Mouse (Mus musculus) limb, embryonic 15.5 days (tissue): ENCODE measurements around the gene Nrp1. TPM values are rescaled to one million over a fixed set of nuclear protein-coding genes. Genes with fewer than 3 reads are reported as not detected.

Experiments
- ATAC-seq: fragments of 200-750 bp; cut with Nextera tagmentation; 2 replicates; pipeline ENCODE4 v1.8.0; 2017; ENCODE audit warnings: low read depth, moderate TSS enrichment; ENCODE audit not compliant: insufficient number of reproducible peaks, low FRiP score, low TSS enrichment
- H3K27ac ChIP-seq: fragments of 300-500 bp; sonication (generic); 2 replicates; pipeline ENCODE4 v1.5.1; 2015; ENCODE audit warnings: moderate library complexity, mild to moderate bottlenecking, inconsistent platforms
- H3K27me3 ChIP-seq: fragments of 300-500 bp; sonication (generic); 2 replicates; pipeline ENCODE4 v1.6.1; 2015; ENCODE audit warnings: inconsistent platforms
- H3K36me3 ChIP-seq: fragments of 300-500 bp; sonication (generic); 2 replicates; pipeline ENCODE4 v1.6.1; 2015; ENCODE audit warnings: inconsistent platforms
- H3K4me1 ChIP-seq: fragments of 300-500 bp; sonication (generic); 2 replicates; pipeline ENCODE4 v1.6.1; 2015; ENCODE audit warnings: inconsistent platforms
- H3K4me2 ChIP-seq: fragments of 300-500 bp; sonication (generic); 2 replicates; pipeline ENCODE4 v1.6.1; 2015; ENCODE audit warnings: mild to moderate bottlenecking, inconsistent platforms
- H3K4me3 ChIP-seq: fragments of 300-500 bp; sonication (generic); 2 replicates; pipeline ENCODE4 v1.5.1; 2015; ENCODE audit warnings: mild to moderate bottlenecking, inconsistent platforms
- H3K9ac ChIP-seq: fragments of 300-500 bp; sonication (generic); 2 replicates; pipeline ENCODE4 v1.6.1; 2015; ENCODE audit warnings: inconsistent platforms
- H3K9me3 ChIP-seq: fragments of 300-500 bp; sonication (generic); 2 replicates; pipeline ENCODE4 v1.6.1; 2016; ENCODE audit warnings: inconsistent platforms
- WGBS: fragments of 180-500 bp; shearing (Covaris S2); methylation state at CpG from one replicate; pipeline ENCODE4 v1.1.7; 2015; 5-methylcytosine and 5-hydroxymethylcytosine counted together
- polyA plus RNA-seq: library from polyadenylated mRNA; unstranded; fragments of >200 nt; fragmentation: Nextera tagmentation; extraction: Ambion mirVana; gene quantifications from 2 replicates; pipeline ENCODE4 v1.2.1, GENCODE M21; 2015

Gene Nrp1
- polyA plus RNA-seq, 1 experiment from 2014 or later: 93.4 TPM

DNA sequence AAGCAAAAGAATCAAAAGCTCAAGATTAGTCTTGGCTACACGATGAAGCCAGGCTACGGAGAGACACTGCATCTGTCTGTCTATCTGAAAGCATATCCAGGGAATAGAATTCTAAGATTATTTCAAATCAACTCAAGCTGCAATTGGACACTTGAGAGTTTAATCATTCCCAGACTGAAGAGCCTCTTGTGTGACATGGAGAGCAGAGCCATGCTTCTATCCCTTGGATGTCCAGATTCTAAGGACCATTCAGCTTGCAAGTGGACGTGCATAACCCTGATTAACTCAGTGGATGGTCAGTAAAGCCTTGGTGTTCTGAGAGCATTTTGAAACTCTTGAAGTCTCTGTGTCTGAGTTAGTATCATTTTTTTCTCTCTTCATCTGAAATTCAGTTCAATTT is 95.6 kb downstream of the Nrp1 start:
- H3K4me3 ChIP-seq: no peak overlapping the region
- WGBS: 91% methylated on average over 3 of the region's 3 CpGs
- no peaks in the 10 kb centered on the region; the same call in 1 of the 2 replicates for H3K4me1 ChIP-seq
- no peak overlapping the region for H3K4me2 ChIP-seq
- H3K36me3 ChIP-seq: no peaks in the 10 kb centered on the region; the same call in 1 of the 2 replicates
- no peak overlapping the region for H3K9ac ChIP-seq
- no peak for ATAC-seq
- 0 out of 2 replicates have a peak overlapping the region, but pooled peaks have one; percentile 33 for H3K27ac ChIP-seq
- H3K27me3 ChIP-seq: no peaks in the 10 kb centered on the region; the same call in 1 of the 2 replicates
- no peaks in the 10 kb centered on the region for H3K9me3 ChIP-seq

GRCm38 (mm10) chr8:128457277-128457676 is 98.9 kb downstream of the Nrp1 start:
- WGBS: 75% methylated on average over 2 of the region's 2 CpGs
- Histone ChIP-seq H3K4me2 (no peak overlapping the region), H3K27ac (no peak overlapping the region), H3K4me1 (no peaks in the 10 kb centered on the region), H3K9ac (no peak overlapping the region), H3K4me3 (no peak overlapping the region), H3K36me3 (peaks cover 16% of the 10 kb centered on the region; the same call in 1 of the 2 replicates), H3K9me3 (no peaks in the 10 kb centered on the region), H3K27me3 (no peaks in the 10 kb centered on the region; the same call in 1 of the 2 replicates)
- ATAC-seq: no peak

DNA sequence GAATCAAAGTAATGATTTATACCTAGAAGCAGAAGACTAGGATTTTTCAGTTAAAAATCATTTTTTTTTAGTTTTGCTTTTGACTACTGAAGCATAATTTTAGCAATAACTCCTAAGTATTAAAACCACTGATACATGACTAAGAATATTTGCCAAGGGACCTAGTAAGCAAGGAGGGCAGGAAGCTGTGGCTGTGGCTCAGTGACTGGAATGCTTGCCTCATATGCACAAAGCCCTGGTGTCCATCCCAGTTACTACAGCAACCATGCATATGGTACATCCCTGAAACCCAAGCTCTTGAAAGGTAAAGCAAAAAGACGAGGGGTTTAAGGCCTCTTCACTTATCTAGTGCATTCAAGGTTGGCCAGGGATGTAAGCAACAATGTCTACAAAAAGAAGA is 101.3 kb downstream of the Nrp1 start:
- Histone ChIP-seq H3K27me3 (no peaks in the 10 kb centered on the region; the same call in 1 of the 2 replicates), H3K9ac (no peak overlapping the region), H3K4me2 (no peak overlapping the region), H3K4me3 (no peak overlapping the region), H3K27ac (no peak overlapping the region), H3K36me3 (peaks cover 16% of the 10 kb centered on the region; the same call in 1 of the 2 replicates), H3K4me1 (no peaks in the 10 kb centered on the region), H3K9me3 (no peaks in the 10 kb centered on the region)
- 81% methylated on average over 1 of the region's 1 CpGs for WGBS
- ATAC-seq: no peak

DNA sequence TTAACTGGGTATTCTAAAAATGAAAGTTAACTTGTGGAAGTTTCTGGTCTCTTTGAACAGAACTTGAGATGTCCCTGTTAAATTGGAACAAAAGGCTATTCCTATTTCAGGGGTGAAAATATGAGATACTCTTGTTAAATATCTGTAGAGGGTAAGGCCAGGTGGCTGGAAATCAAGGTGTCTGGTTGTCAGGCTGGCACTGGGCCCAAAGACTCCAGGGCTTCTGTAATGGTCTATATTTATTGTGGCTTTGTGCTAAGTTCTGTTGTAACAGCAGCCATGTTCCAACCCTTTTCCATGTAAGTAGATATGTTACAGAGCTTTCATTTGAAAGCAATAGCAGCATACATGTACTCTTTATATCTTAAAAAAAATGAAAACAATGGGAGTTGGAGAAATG is 103.3 kb downstream of the Nrp1 start:
- Histone ChIP-seq H3K9ac (no peak overlapping the region), H3K27ac (no peak overlapping the region), H3K4me2 (no peak overlapping the region), H3K9me3 (no peaks in the 10 kb centered on the region), H3K36me3 (peaks cover 16% of the 10 kb centered on the region; the same call in 1 of the 2 replicates), H3K4me3 (no peak overlapping the region), H3K4me1 (no peaks in the 10 kb centered on the region), H3K27me3 (no peaks in the 10 kb centered on the region)
- ATAC-seq: no peak

DNA sequence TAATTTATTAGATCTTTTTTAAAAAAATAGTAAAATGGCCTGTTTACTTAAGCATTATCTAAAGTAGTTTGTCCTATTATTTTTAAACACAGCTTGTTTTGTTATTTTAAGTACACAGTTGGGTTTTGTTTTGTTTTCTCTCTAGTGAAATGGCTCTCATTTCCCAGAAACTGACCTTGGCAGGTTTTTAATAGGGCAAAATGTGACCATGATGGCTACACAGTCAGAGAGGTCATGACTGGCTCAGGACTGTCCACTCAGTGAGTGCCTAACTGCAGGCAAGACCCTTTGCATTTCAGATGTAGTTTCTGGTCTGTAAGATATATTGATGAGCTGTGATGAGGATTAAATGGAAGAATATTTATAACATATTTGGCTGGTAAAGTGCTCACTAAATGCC is 104.8 kb downstream of the Nrp1 start:
- no peaks in the 10 kb centered on the region for H3K27me3 ChIP-seq
- ATAC-seq: no peak
- no peak overlapping the region for H3K4me2 ChIP-seq
- no peak overlapping the region for H3K27ac ChIP-seq
- no peak overlapping the region for H3K4me3 ChIP-seq
- no peaks in the 10 kb centered on the region for H3K9me3 ChIP-seq
- H3K9ac ChIP-seq: no peak overlapping the region
- H3K4me1 ChIP-seq: no peaks in the 10 kb centered on the region
- peaks cover 16% of the 10 kb centered on the region; the same call in 1 of the 2 replicates for H3K36me3 ChIP-seq

GRCm38 (mm10) chr8:128464056-128464623 is 105.7 kb downstream of the Nrp1 start:
- Histone ChIP-seq H3K27ac (no peak overlapping the region), H3K9ac (no peak overlapping the region), H3K4me1 (no peaks in the 10 kb centered on the region), H3K4me2 (no peak overlapping the region), H3K9me3 (no peaks in the 10 kb centered on the region), H3K4me3 (no peak overlapping the region), H3K27me3 (no peaks in the 10 kb centered on the region), H3K36me3 (peaks cover 24% of the 10 kb centered on the region)
- no peak for ATAC-seq
- WGBS: 81% methylated on average over 4 of the region's 4 CpGs

- Histone ChIP-seq H3K9ac (no peak overlapping the region), H3K4me3 (no peak overlapping the region), H3K27ac (no peak overlapping the region), H3K36me3 (peaks cover 23% of the 10 kb centered on the region), H3K4me2 (no peak overlapping the region), H3K4me1 (no peaks in the 10 kb centered on the region), H3K27me3 (no peaks in the 10 kb centered on the region), H3K9me3 (no peaks in the 10 kb centered on the region)
- WGBS: 73% methylated on average over 2 of the region's 2 CpGs
- no peak for ATAC-seq
These were observed 107.1 kb downstream of the Nrp1 start for GRCm38 (mm10) chr8:128465553-128465952.

DNA sequence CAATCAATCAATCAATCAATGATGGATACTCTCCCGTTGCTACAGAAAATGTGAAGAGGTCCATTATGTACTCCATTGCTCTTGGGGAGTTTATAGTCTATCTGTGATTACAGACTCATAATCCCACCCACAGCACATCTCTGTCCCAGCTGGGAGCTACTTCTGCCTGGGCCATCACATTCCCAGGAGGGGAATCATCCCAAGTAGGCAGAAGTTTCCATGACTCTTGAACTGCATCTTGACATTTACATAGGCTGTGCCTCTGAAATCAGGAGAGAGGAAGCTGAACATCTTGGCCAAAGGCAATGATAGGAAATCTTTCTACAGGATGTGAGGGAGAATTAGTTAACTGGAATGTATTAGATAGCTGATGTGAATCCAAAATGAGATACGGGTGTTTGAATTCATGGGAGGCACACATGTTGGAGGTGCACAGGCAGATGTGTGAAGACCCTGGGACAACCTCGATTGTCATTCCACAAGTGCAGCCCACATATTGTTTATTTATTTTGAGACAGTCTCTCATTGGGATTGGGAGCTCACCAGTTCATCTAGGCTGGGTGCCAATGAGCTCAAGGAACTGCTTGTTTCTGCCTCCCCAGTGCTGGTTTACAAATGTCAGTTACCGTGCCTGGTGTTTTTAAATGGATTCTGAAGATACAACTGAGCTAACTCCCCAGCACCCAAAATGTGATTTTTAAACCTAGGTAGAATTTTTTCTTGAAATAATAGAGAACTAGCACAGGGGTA is 108.5 kb downstream of the Nrp1 start:
- no peak for ATAC-seq
- Histone ChIP-seq H3K9ac (no peak overlapping the region), H3K27me3 (no peaks in the 10 kb centered on the region), H3K4me1 (no peaks in the 10 kb centered on the region), H3K36me3 (peaks cover 23% of the 10 kb centered on the region), H3K27ac (no peak overlapping the region), H3K4me3 (no peak overlapping the region), H3K9me3 (no peaks in the 10 kb centered on the region), H3K4me2 (no peak overlapping the region)
- 81% methylated on average over 4 of the region's 4 CpGs for WGBS

DNA sequence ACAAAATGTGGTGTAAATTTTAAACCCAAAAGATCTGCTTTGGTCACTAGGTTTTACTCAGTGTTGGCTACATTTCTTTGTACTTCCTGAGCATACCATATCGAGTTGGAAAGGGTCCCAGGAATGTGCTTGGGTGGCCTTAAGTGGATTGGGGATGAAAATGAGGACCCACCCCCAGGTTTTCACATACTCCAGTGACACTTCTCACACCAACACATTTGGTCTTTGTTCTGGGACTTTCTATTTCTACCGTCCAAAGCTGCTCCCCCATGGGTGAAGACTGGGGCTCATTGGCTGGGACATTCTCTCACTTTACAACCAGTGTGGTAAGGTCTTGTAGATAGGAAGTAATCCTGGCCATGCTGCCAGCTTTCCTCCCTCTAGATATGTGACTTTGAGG is 111.7 kb downstream of the Nrp1 start:
- no peak for ATAC-seq

DNA sequence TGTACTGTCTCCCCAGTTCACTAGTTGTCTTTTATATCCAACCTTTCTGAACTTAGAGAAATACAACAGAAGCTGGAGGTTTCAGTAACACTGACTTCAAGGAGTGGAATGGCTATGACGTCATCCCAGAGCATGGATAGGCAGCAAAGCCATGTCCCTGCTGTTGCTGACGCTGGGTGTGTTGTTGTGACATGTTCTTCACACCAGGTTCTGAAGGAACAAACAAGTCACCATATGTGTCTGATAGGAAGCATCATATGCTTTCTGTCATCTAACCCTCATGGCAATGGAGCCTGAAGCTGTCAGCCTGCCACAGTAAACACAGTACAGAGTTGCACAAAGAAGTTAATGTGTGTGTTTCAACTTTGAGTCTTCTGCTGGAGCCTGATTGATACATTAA is 112.8 kb downstream of the Nrp1 start:
- peaks cover 22% of the 10 kb centered on the region for H3K36me3 ChIP-seq
- H3K27ac ChIP-seq: no peak overlapping the region
- no peak overlapping the region for H3K4me2 ChIP-seq
- no peaks in the 10 kb centered on the region for H3K9me3 ChIP-seq
- H3K9ac ChIP-seq: no peak overlapping the region
- no peaks in the 10 kb centered on the region for H3K4me1 ChIP-seq
- 76% methylated on average over 2 of the region's 2 CpGs for WGBS
- no peak for ATAC-seq
- H3K4me3 ChIP-seq: no peak overlapping the region
- no peaks in the 10 kb centered on the region for H3K27me3 ChIP-seq

More for the DNA sequence above, 111.7 kb downstream of the Nrp1 start:
- no peaks in the 10 kb centered on the region for H3K9me3 ChIP-seq
- peaks cover 22% of the 10 kb centered on the region for H3K36me3 ChIP-seq
- H3K4me1 ChIP-seq: no peaks in the 10 kb centered on the region
- no peak overlapping the region for H3K27ac ChIP-seq
- no peak overlapping the region for H3K4me2 ChIP-seq
- H3K9ac ChIP-seq: no peak overlapping the region
- H3K4me3 ChIP-seq: no peak overlapping the region
- WGBS: 48% methylated on average over 2 of the region's 2 CpGs
- H3K27me3 ChIP-seq: no peaks in the 10 kb centered on the region

DNA sequence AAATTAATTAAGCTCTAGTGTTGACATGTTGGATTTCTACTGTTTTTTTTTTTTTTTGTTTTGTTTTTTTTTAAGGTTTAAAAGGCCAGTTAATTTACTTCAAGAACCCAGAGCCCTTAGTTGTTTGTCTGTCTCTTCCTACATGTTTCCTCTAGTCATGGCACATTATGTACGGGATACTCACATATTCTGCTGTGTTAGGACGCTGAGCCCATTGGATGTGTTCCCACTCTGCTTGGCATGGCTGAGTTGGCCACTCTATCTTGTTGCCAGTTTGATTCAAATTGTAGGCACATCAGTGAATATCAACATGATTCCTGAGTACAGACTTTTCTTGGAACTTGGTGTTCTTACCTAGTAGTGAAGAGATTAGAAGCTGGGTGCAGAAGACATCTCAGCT is 114.5 kb downstream of the Nrp1 start:
- 94% methylated on average over 2 of the region's 2 CpGs for WGBS
- Histone ChIP-seq H3K27me3 (no peaks in the 10 kb centered on the region), H3K36me3 (peaks cover 22% of the 10 kb centered on the region), H3K9me3 (no peaks in the 10 kb centered on the region), H3K4me2 (no peak overlapping the region), H3K9ac (no peak overlapping the region), H3K4me1 (no peaks in the 10 kb centered on the region), H3K4me3 (no peak overlapping the region), H3K27ac (no peak overlapping the region)
- no peak for ATAC-seq

GRCm38 (mm10) chr8:128473456-128474239 is 115.2 kb downstream of the Nrp1 start:
- 69% methylated on average over 5 of the region's 5 CpGs for WGBS
- H3K36me3 ChIP-seq: peaks cover 18% of the 10 kb centered on the region

More at GRCm38 (mm10) chr8:128473456-128474239, 115.2 kb downstream of the Nrp1 start:
- H3K4me3 ChIP-seq: no peak overlapping the region
- no peaks in the 10 kb centered on the region for H3K4me1 ChIP-seq
- H3K27me3 ChIP-seq: no peaks in the 10 kb centered on the region
- no peak overlapping the region for H3K9ac ChIP-seq
- no peak overlapping the region for H3K4me2 ChIP-seq
- no peak overlapping the region for H3K27ac ChIP-seq
- no peak for ATAC-seq
- no peaks in the 10 kb centered on the region for H3K9me3 ChIP-seq
